Mouse (Mus musculus) testis, adult 2 months (tissue): ENCODE measurements around the gene Glrb. TPM values are rescaled to one million over a fixed set of nuclear protein-coding genes. Genes with fewer than 3 reads are reported as not detected.

Experiments used
- H3K27ac ChIP-seq: fragments of 200-500 bp; 2 replicates; pipeline ENCODE4 v1.5.1; 2012; ENCODE audit warnings: low read depth, low read length; ENCODE audit not compliant: control insufficient read depth, insufficient read depth
- H3K27me3 ChIP-seq: fragments of 200-500 bp; 2 replicates; pipeline ENCODE4 v1.6.1; 2012; ENCODE audit warnings: mild to moderate bottlenecking, low read length, moderate library complexity; ENCODE audit not compliant: control insufficient read depth, insufficient read depth
- H3K36me3 ChIP-seq: fragments of 200-500 bp; 2 replicates; pipeline ENCODE4 v1.6.1; 2012; ENCODE audit warnings: mild to moderate bottlenecking, low read length; ENCODE audit not compliant: control insufficient read depth, insufficient read depth
- H3K4me1 ChIP-seq: fragments of 200-500 bp; 2 replicates; pipeline ENCODE4 v1.6.1; 2012; ENCODE audit warnings: low read length; ENCODE audit not compliant: control insufficient read depth, insufficient read depth
- H3K4me3 ChIP-seq: fragments of 200-500 bp; 2 replicates; pipeline ENCODE4 v1.5.1; 2012; ENCODE audit warnings: low read depth, mild to moderate bottlenecking, low read length, moderate library complexity, mixed read lengths; ENCODE audit not compliant: control insufficient read depth
- CTCF ChIP-seq: fragments of 200-500 bp; IDR thresholded peaks from 2 replicates; pipeline ENCODE4 v1.5.1; 2012; ENCODE audit warnings: low read depth, mild to moderate bottlenecking, inconsistent platforms, low read length, moderate library complexity; ENCODE audit not compliant: control insufficient read depth, insufficient read depth, insufficient replicate concordance
- POLR2A ChIP-seq: fragments of 200-500 bp; IDR thresholded peaks from 2 replicates; pipeline ENCODE4 v1.6.1; 2012; ENCODE audit warnings: low read depth, mild to moderate bottlenecking, inconsistent platforms, low read length, moderate library complexity; ENCODE audit not compliant: control insufficient read depth
- polyA plus RNA-seq: library from polyadenylated mRNA; depleted of rRNA; stranded (reverse); fragments of >200 nt; gene quantifications from 2 replicates; pipeline ENCODE4 v1.2.3, GENCODE M21; 2012

Glrb gene
- polyA plus RNA-seq, 1 experiment: 0.12 TPM

DNA sequence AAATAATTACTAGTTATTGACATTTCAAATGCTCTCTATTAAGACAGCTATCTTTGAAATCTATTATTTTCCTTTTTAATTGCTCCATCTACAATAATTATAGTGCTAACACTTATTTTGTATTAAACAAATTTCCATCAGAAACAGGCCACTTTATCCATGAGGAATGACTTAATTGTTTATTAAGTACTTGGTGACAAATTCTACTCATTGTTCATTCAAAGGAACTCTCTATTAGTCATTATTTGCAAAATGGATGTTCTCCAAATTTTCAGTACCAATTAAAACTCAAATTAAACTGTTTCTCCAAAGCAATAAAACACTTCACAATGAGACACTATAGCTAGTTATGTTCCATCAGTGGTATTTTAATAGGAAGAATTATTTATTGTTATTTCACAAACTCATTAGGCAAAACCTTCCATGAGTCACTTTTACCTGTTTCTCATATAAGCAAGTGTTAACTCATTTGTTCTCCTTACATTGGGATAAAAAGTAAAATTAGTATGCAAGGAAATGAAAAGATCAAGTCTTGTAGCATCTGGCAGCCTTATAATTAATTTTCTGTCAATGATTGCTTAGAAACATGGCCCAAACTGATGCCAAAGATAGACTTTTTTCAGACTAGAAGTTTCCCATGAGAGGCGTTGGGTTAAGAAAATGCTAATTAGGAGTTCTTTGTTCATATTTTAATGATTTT is 41.8 kb downstream of the Glrb start:
- TF ChIP-seq POLR2A (no peak), CTCF (no peak)
- no peak overlapping the region for H3K4me3 ChIP-seq
- no peak overlapping the region for H3K27ac ChIP-seq
- H3K4me1 ChIP-seq: no peaks in the 10 kb centered on the region
- H3K36me3 ChIP-seq: no peaks in the 10 kb centered on the region
- no peaks in the 10 kb centered on the region for H3K27me3 ChIP-seq

DNA sequence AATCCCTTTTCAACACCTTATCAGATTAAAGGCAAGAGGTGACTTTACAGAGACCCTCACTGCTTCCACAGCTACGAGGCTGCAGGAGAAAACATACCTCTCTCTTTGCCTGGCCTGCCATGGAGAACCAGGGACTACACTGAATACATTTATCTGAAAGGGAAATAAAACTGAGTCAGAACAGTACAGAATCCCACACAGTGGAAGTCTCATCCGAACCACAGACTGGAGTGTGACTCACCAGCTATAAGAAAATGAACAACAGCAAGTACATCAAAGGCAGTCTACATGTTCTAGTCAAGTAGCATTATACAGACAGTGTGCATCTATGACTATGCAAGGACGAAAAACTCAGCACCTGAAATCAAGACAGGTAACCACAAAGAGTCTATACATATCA is 46.1 kb downstream of the Glrb start:
- H3K4me1 ChIP-seq: no peaks in the 10 kb centered on the region
- H3K27me3 ChIP-seq: no peaks in the 10 kb centered on the region
- H3K4me3 ChIP-seq: no peak overlapping the region
- TF ChIP-seq POLR2A: no peak
- no peak for TF ChIP-seq CTCF
- H3K27ac ChIP-seq: no peak overlapping the region
- no peaks in the 10 kb centered on the region for H3K36me3 ChIP-seq

DNA sequence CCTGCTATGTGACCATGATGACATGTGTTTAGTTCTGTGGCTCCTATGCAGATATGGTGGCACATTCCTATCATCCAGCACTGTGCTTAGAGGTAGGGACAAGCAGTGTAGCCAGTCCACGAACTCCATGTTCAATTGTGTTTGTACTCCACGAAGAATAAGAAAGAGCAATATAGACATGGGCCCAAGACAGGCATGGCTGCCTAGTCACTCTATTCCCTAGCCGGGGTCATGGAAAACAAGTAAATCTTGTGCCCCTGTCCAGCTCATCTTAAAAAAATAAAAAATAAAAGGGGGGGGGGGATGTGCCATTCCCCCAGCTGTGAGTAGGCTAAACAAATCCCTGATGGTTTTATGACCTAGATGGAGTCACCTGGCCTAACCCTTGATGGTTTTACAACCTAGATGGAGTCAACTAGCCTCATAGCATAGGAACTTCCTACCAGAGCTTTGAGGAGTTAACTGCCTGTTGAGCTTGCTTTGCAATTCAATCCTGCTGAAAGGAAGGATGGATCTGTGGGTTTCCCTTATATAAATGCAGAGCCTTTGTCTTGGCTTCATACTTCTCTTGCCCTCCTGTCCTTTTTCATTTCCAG is 60.5 kb downstream of the Glrb start:
- Histone ChIP-seq H3K4me3 (no peak overlapping the region), H3K36me3 (no peaks in the 10 kb centered on the region), H3K4me1 (peaks cover 3% of the 10 kb centered on the region; the same call in 1 of the 2 replicates), H3K27me3 (no peaks in the 10 kb centered on the region), H3K27ac (no peak overlapping the region)
- TF ChIP-seq POLR2A: no peak
- TF ChIP-seq CTCF: no peak

DNA sequence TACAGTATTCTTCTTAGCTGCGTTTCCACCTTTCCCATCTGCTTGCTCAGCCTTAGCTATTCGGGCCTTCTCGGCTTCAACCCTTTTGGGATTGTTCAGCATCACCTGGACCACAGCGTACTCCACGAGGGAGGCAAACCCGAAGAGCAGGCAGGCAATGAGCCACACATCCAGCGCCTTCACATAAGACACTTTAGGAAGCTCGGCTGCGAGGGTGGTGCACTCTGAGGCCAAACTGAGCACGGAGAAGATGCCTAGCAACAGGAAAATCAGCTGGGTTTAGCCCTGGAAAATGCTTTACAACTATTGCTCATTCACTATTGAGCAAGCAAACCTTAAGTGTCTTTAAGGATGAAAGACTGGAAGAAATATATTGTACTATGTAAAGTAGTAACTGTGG is 62.5 kb downstream of the Glrb start:
- H3K27ac ChIP-seq: no peak overlapping the region
- TF ChIP-seq POLR2A: no peak
- TF ChIP-seq CTCF: no peak

DNA sequence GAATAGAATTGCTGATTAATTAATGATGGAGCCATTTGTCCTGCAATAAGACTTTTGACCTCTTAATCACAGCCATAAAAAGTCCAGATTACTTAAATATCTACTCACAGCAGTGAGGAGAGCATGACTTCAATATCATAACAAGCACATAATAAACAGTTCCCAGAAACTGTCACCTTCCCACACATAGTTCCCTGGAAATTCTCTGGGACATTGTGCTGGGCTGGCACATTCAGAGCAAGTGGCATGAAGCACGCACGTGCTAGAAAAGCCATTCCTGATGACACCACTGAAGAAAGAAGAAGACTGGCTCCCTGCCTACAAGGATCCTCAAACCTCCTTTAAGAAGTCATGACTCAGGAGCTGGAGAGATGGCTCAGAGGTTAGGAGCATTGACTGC is 67.8 kb downstream of the Glrb start:
- H3K27me3 ChIP-seq: no peaks in the 10 kb centered on the region
- H3K4me3 ChIP-seq: no peak overlapping the region
- H3K27ac ChIP-seq: no peak overlapping the region
- H3K4me1 ChIP-seq: no peaks in the 10 kb centered on the region
- no peaks in the 10 kb centered on the region for H3K36me3 ChIP-seq
- TF ChIP-seq CTCF (no peak), POLR2A (no peak)

More for the DNA sequence above, 62.5 kb downstream of the Glrb start:
- Histone ChIP-seq H3K36me3 (no peaks in the 10 kb centered on the region), H3K4me3 (no peak overlapping the region), H3K27me3 (no peaks in the 10 kb centered on the region), H3K4me1 (peaks cover 3% of the 10 kb centered on the region; the same call in 1 of the 2 replicates)

DNA sequence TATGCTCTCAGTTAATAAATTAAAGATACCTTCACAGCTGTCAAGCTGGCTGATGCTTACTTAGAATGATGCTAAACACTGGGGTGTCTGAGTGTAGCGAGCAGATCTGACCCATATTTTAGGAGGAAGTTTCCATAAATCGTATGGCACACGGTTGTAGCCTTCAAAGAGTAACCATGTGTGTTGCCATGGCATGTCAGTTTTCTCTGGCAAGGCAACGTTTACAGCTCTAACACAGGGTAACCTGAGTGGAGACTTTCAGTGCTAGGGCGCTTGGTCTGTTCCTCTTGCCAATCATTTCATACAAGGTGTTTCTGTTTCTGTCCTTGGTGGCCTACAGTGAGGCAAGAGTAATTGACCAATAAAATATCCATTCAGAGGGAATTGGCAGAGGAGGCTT is 73.6 kb downstream of the Glrb start:
- H3K4me3 ChIP-seq: no peak overlapping the region
- H3K4me1 ChIP-seq: no peaks in the 10 kb centered on the region
- TF ChIP-seq POLR2A: no peak
- no peak for TF ChIP-seq CTCF
- H3K27me3 ChIP-seq: no peaks in the 10 kb centered on the region
- H3K27ac ChIP-seq: no peak overlapping the region
- no peaks in the 10 kb centered on the region for H3K36me3 ChIP-seq

DNA sequence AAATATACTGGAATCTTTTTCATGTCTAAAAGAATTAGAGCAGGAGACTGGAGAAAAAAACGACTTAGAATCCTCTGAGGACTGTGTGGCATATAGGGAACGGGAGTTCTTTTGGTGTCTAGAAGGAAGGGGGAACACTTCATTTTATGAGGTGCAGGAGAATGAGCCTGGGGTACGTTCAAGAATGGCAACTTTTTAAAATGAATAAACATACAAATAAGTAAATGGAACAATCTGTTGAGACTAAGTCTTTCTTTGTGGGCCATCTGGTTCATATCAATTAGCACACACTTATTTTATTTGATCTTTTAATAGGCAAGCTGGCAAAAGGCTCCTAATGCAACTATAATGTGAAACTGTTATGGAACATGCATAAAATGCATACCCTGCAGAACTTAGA is 75.9 kb downstream of the Glrb start:
- Histone ChIP-seq H3K36me3 (no peaks in the 10 kb centered on the region), H3K27me3 (no peaks in the 10 kb centered on the region), H3K27ac (no peak overlapping the region), H3K4me1 (no peaks in the 10 kb centered on the region), H3K4me3 (no peak overlapping the region)
- no peak for TF ChIP-seq CTCF
- no peak for TF ChIP-seq POLR2A
